Mouse (Mus musculus): ENCODE measurements around the gene Morn4. TPM values are rescaled to one million over a fixed set of nuclear protein-coding genes. Genes with fewer than 3 reads are reported as not detected.

The Morn4 gene
- total RNA-seq, 1 experiment from 2014 or later = 1.1 TPM

DNA sequence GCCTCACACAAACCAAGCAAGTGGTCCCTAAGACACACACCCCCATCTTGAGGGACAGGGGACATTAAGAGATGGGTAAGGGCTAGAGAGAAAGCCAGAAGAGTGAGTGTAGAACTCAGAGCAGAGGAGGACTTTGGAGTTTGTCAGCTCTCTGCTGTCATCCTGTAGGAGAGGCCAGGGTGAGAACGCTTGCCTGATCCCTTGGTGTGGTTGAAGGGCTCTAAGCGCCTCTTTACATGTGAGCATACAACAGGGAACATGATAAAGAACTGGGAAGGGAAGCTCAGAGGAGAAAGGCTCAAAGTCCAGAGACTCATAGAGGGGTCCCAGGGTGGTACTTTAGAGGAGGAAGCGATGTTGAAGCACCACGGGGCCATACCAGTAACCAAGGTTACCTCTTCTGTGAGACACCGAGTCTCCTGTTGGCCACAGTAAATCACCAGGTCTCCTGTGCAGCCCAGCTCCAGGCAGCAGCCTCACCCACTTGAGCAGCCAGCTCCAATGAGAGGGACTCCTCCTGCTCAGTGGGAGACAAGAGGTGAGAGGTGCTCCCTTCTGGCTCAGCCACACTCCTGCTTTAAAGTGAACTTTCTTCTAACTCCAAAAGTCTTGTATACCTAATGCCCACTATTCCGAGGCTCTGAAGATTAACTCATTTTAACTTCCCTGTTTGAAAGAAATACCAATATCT lies 29.3 kb downstream of the Morn4 start:
- ATAC-seq (replicated peaks in 1 of 2; ENCODE audit: insufficient read depth in 1 of 2, low FRiP score in 2 of 2, low TSS enrichment in 1 of 2, low read depth in 1 of 2, poor library complexity in 2 of 2, severe bottlenecking in 2 of 2) = no peak

GRCm38 (mm10) chr19:42055881-42056280 lies 30.3 kb downstream of the Morn4 start:
- ATAC-seq (replicated peaks in 1 of 2; ENCODE audit: insufficient read depth in 1 of 2, low FRiP score in 2 of 2, low TSS enrichment in 1 of 2, low read depth in 1 of 2, poor library complexity in 2 of 2, severe bottlenecking in 2 of 2) = no peak

DNA sequence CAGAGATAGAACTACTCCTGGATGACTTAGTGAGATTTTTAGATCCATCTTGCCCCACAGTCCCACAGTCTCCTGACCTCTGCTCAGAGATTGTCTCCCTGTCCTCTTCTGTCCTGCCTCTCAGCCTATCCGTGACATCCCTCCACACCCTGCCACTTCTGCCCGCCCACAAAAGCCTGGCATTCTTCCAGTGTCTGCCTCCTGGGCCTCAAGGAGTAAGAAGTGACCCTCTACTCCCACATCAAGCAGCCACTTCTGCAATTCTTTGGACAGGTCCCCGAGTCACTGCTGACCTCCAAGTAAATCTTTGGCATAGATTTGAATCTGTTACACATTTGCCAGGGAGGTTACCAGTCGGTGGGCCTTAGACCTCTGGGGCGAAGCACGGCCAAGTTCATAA lies 31.9 kb downstream of the Morn4 start:
- no peak for ATAC-seq (replicated peaks in 1 of 2; ENCODE audit: insufficient read depth in 1 of 2, low FRiP score in 2 of 2, low TSS enrichment in 1 of 2, low read depth in 1 of 2, poor library complexity in 2 of 2, severe bottlenecking in 2 of 2)

GRCm38 (mm10) chr19:42051948-42052347 lies 34.2 kb downstream of the Morn4 start, which contains the start of gene 4933411K16Rik:
TSS of gene 4933411K16Rik (plus strand) at chr19:42052248.
- no peak for ATAC-seq (replicated peaks in 1 of 2; ENCODE audit: insufficient read depth in 1 of 2, low FRiP score in 2 of 2, low TSS enrichment in 1 of 2, low read depth in 1 of 2, poor library complexity in 2 of 2, severe bottlenecking in 2 of 2)

DNA sequence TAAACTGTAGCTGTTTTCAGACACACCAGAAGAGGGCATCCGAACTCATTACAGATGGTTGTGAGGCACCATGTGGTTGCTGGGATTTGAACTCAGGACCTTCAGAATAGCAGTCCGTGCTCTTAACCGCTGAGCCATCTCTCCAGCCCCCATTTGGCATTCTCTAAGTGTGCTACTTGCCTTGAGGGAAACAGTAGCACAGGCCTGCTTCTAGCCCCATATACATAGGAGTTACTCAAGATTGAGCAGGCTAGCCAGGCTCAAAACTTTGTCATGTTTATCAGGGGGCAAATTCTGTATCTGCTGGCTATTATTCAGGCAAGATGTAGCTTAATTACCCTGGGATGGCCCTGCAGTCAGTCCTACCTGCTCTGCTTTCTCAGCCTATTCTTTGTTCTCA lies 34.8 kb downstream of the Morn4 start:
- ATAC-seq (replicated peaks in 1 of 2; ENCODE audit: insufficient read depth in 1 of 2, low FRiP score in 2 of 2, low TSS enrichment in 1 of 2, low read depth in 1 of 2, poor library complexity in 2 of 2, severe bottlenecking in 2 of 2) = no peak

GRCm38 (mm10) chr19:42050251-42050650 lies 35.9 kb downstream of the Morn4 start:
- no peak for ATAC-seq (replicated peaks in 1 of 2; ENCODE audit: insufficient read depth in 1 of 2, low FRiP score in 2 of 2, low TSS enrichment in 1 of 2, low read depth in 1 of 2, poor library complexity in 2 of 2, severe bottlenecking in 2 of 2)

DNA sequence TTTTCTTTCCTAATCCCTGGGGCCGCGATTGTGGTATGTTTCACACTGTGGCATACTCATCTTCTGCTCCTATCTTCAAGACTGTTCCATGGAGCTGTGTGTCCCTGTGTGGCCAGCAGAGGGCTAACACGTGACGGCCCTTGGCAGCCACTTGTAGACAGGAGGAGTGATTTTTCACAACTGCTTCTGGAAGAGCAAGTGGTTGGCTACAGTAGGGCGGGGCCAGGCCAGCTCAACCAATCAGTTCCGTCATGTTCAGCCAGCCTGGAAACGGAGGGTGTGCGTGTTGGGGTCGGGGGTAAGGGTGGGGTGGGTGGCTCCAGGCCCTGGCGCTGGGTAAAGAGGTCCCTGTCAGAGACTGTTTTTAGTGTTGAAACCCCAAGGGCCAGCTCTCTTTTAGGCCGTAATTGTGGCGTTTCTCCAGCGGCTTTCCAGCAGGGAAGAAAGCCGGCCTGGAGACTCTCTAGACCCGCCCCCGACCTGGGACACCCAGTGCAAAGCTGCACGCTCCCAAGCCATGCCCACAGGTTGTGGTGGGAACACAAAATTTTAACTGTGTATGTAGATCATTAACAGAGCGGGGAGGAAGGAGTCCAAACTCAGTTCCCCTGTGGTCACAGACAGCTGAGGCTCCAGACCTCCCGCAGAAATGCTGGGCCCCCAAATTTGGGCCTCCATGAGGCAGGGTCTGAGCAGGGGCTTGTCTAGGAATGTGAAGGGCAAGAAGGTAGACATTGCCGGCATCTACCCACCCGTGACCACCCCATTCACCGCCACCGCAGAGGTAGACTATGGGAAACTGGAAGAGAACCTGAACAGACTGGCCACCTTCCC lies 40.7 kb downstream of the Morn4 start, which contains the start of gene Hoga1:
Hoga1 (plus strand) TSS at position 342 of the 834 bp plus-strand sequence.
- ATAC-seq (replicated peaks in 1 of 2; ENCODE audit: insufficient read depth in 1 of 2, low FRiP score in 2 of 2, low TSS enrichment in 1 of 2, low read depth in 1 of 2, poor library complexity in 2 of 2, severe bottlenecking in 2 of 2) = peak; percentile 70 to 86

- no peak for ATAC-seq (replicated peaks in 1 of 2; ENCODE audit: insufficient read depth in 1 of 2, low FRiP score in 2 of 2, low TSS enrichment in 1 of 2, low read depth in 1 of 2, poor library complexity in 2 of 2, severe bottlenecking in 2 of 2)
Observed at GRCm38 (mm10) chr19:42043988-42044387, 42.2 kb downstream of the Morn4 start.

DNA sequence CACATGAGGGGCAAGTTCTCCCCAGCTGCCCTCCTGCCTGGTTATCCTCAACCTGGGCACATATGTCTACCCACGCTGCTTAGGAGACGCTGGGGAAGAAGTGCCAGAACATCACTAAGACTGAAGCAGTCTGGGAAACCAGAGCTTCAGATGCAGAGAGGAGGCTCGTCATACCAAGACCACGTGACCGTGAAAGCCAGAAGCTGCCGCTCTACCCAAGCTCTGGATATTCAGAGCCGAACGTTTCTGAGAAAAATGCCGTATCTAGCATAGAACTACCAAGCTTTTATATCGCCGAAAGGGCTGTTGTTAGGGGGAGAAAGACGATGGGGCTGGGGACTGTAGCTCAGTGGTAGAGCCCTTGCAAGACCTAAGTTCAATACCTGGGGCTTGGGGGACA lies 47.8 kb downstream of the Morn4 start:
- ATAC-seq (replicated peaks in 1 of 2; ENCODE audit: insufficient read depth in 1 of 2, low FRiP score in 2 of 2, low TSS enrichment in 1 of 2, low read depth in 1 of 2, poor library complexity in 2 of 2, severe bottlenecking in 2 of 2) = no peak

DNA sequence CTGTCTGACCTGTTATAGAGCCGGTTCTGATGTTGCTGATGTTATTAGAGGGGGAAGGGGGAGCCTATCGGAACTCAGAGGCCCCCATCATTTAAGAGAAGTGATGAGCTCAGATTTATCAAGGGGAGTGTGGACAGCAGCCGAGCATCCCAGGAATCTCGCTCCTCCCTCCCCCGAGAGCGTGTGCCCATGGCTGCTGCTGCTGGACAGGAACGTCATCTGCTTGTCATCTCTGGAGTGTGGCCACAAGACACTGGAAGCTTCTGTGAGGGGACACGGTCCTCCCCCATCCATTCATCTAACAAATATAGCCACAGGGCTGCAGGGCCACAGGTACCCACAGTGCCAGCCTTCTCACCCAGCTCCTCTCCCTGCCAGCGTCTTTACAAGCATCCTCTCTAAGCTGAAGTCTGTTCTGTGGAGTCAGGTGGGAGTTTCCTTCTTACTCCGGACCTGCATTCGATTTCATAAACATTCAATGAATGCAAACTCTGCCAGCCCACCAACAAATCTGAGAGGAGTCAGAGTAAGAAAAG lies 48.9 kb downstream of the Morn4 start:
- ATAC-seq (replicated peaks in 1 of 2; ENCODE audit: insufficient read depth in 1 of 2, low FRiP score in 2 of 2, low TSS enrichment in 1 of 2, low read depth in 1 of 2, poor library complexity in 2 of 2, severe bottlenecking in 2 of 2) = no peak

DNA sequence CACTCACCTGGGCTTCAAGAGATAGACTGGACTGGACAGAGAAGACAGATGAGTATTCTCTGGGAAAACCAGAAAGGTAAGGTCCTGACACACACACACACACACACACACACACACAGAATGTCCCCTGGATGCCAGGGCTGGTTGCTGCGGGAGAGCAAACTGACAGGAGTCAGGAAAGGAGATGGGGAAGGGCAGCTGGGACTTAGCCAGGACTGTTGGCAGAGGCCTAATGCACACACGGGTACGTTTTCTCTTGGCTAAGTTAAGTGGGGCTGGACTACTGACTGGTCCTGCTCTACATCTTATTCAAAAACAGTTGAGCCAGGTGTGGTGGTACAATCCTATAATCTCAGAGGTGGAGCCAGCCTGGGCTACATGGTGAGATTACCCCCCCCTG lies 49.8 kb downstream of the Morn4 start:
- no peak for ATAC-seq (replicated peaks in 1 of 2; ENCODE audit: insufficient read depth in 1 of 2, low FRiP score in 2 of 2, low TSS enrichment in 1 of 2, low read depth in 1 of 2, poor library complexity in 2 of 2, severe bottlenecking in 2 of 2)

DNA sequence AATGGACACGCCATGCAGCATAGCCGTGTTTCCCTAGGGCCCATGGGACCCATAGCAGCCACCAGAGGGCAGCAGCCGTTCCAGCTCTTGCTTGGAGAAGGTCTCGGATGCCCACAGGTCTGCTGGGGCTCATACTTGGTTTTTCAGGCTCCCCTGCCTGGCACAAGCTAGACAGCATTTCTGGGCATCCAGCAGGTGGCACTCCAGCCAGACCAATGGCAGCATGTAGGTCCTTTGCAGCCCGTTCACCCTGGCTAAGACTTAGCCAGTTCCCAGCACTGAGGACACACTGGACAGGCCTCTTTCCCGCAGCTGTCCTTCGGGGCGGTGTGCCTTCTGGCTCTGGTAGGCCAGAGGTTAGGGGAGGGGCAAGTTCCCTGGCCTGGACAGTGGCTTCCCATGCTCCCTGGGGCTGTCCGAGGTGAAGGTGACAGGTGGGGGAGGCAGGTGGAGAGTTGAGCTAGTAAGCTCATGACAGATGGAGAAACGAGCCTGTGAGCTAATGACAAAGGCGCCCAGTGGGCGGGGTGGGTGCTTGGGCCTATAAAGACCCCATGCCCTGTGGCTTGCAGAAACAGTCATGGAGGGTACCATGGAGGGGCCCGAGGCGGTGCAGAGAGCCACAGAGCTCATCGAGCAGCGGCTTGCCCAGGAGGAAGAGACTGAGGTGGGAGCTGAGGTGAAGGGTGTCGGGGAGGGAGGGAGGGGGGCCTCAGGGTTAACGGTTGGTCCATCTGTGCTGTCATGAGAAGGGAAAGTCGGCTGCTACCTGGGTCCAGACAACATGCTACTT lies 50.5 kb downstream of the Morn4 start, which contains the start of gene Ankrd2:
Ankrd2 (plus strand) TSS at position 545 of the 793 bp plus-strand sequence.
- peak; percentile 93 to 94 for ATAC-seq (replicated peaks in 1 of 2; ENCODE audit: insufficient read depth in 1 of 2, low FRiP score in 2 of 2, low TSS enrichment in 1 of 2, low read depth in 1 of 2, poor library complexity in 2 of 2, severe bottlenecking in 2 of 2)

GRCm38 (mm10) chr19:42034881-42035455 lies 51.2 kb downstream of the Morn4 start:
- ATAC-seq (replicated peaks in 1 of 2; ENCODE audit: insufficient read depth in 1 of 2, low FRiP score in 2 of 2, low TSS enrichment in 1 of 2, low read depth in 1 of 2, poor library complexity in 2 of 2, severe bottlenecking in 2 of 2) = 0 out of 4 replicates have a peak, but pooled peaks of 1 of the 2 experiments have one; percentile 8

DNA sequence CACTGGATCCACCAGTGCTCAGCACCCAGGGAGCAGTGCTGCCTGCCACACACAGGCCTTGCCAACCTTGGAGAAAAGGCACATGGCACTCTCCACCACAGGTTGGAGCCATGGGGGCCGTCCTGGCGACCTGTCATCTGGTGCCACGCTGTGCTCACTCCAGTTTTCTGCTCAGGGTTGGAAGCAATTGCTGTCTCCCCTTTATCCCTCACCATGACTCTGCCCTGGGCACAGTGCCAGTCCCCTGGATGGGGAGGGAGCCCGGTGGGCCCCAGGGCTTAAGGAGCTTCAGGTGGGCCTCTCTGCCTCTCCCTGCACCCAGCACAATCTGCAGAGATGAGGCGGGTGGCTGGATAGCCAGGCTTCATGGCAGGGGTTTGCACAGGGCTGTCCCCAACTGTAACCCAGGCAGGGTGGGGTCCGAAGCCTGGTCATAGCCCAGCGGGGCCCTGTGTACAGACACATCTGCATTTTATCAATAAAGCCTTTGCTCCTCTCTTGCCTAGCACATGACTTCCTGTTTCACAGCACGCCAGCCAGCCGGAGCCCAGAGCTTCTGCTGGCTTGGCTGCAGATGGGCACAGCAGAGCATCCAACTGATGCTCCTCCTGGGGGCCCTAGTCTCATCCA lies 51.9 kb downstream of the Morn4 start:
- no peak for ATAC-seq (replicated peaks in 1 of 2; ENCODE audit: insufficient read depth in 1 of 2, low FRiP score in 2 of 2, low TSS enrichment in 1 of 2, low read depth in 1 of 2, poor library complexity in 2 of 2, severe bottlenecking in 2 of 2)

DNA sequence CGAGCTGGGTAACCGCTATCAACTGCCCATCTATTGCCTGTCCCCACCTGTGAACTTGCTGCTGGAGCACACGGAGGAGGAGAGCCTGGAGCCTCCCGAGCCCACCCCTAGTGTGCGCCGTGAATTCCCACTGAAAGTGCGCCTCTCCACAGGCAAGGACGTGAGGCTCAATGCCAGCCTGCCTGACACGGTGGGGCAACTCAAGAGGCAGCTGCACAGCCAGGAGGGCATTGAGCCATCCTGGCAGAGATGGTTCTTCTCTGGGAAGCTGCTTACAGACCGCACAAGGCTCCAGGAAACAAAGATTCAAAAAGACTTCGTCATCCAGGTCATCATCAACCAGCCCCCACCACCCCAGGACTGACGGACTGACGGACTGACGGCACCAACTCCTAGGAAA lies 52.5 kb downstream of the Morn4 start:
- ATAC-seq (replicated peaks in 1 of 2; ENCODE audit: insufficient read depth in 1 of 2, low FRiP score in 2 of 2, low TSS enrichment in 1 of 2, low read depth in 1 of 2, poor library complexity in 2 of 2, severe bottlenecking in 2 of 2) = no peak

DNA sequence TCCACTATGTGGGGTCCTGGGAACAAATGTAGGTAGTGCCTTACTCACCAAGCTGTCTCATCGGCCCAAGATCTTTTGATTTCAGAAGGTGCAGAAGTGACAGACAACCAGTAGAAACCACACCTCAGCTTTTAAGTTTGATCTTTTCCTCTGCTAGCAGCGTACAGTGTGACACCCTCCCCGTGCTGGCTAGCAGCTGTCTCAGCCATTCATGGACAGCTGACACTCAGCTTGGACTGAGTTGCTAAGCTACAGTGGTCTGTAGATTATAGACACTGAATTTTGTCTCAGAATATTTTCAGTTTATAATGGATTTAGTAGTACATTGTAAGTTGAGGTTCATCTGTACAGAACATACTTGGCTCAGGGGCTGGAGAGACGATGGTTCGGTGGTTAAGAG lies 55.0 kb downstream of the Morn4 start:
- ATAC-seq (replicated peaks in 1 of 2; ENCODE audit: insufficient read depth in 1 of 2, low FRiP score in 2 of 2, low TSS enrichment in 1 of 2, low read depth in 1 of 2, poor library complexity in 2 of 2, severe bottlenecking in 2 of 2) = no peak

- ATAC-seq (replicated peaks in 1 of 2; ENCODE audit: insufficient read depth in 1 of 2, low FRiP score in 2 of 2, low TSS enrichment in 1 of 2, low read depth in 1 of 2, poor library complexity in 2 of 2, severe bottlenecking in 2 of 2) = peak; percentile 83 to 91
Observed at GRCm38 (mm10) chr19:42026158-42026557, 60.0 kb downstream of the Morn4 start.
